Mouse (Mus musculus): Measurements from ENCODE around the gene Lrrc25.
A peak's percentile ranks its signal among the peaks of the same experiment; 100 is the strongest.

The Lrrc25 gene

DNA sequence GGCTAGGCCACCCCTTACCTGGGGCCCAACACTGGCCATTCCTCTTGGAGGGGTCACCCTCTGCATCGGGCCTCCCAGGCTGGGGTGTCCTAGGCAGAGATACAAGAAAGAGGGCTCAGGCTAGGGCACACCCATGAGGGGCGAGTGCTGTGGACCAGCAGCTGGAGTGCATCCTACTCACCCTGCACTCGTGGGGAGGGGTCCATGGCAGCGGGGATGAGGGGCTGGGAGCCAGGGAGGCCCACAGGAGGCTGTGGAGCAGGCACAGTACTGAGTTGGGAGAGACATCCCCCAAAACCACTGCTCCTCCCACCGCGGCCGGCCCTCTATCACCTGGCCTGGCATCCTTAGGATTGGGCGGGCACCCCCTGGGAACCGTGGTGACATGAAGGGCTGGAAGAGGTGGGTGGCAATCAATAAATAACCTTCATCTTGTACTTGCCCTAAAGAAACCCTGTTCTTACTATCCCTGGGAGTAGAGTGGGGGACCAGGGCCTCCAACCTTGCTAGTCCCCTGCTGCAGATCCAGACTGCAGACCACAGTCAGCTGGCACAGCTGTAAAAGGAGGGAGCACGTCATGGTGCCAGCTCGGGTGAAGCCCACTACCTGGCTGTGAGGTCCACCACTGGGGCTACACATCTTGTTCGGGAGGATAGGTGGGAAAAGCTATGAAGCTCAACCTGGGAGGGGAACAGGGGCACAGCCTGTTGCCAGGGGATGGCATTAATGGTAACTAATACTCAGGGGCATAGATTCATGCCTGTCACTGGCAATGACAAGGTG, 16.3 kb upstream of the Lrrc25 start:
- DNase-seq (ENCODE audit: low spot score), result no peak

DNA sequence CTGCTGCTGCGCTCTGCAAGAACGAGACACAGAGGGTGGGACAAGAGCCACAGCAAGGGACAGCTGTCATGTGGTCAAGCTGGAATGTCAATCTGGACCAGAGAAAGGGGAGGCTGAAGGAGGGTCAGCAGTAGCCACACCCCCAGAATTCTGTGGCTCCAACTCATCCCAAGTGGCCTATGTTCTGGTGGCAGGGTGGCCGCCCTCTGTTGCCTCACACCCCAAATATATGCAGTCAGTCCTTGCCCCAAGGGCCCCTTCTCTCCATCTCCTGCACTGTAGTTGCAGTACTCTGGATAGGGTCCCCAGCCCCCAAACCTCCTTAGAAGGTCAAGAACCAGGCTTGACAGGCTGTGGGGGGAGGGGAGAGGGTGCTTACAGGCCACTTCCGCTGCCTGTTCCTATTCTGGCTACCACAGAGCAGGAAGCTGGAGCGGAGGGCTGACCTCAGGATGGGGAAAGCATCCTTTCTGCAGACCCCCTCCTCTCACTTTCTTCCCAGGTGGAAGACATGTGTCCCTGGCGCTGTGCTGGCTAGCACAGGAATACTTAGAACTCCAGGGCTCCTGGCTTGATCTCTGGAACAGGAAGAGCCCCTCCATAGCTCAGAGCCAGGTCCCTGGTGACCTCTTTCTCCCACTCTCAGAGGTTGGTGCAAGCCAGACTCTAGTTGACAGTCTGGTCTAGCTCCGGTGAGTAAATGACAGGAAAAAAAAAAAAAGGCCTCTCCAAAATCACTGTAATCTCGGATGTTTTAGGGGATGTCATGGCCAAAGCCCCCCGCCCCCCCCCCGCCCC, 15.3 kb upstream of the Lrrc25 start:
- no peak for DNase-seq (ENCODE audit: low spot score)

DNA sequence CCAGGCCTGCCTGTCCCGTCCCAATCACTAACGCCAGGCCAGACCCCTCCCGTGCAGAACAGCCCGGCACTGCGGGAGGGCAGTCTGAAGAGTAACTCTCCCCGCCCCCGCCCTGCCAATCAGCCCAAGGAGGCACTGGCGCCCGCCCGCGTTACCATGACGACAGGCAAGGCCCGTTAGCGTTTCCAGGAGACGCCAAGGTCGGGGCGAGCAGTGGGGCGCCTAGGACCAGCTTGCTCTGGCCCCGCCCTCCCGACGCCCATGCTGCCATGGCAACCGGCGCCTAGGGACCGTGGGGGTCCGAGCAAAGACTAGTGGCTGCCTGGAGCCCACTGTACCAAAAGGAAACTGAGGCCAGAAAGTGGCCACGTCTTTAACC, 14.7 kb upstream of the Lrrc25 start:
- DNase-seq (ENCODE audit: low spot score), result peak; percentile 73

DNA sequence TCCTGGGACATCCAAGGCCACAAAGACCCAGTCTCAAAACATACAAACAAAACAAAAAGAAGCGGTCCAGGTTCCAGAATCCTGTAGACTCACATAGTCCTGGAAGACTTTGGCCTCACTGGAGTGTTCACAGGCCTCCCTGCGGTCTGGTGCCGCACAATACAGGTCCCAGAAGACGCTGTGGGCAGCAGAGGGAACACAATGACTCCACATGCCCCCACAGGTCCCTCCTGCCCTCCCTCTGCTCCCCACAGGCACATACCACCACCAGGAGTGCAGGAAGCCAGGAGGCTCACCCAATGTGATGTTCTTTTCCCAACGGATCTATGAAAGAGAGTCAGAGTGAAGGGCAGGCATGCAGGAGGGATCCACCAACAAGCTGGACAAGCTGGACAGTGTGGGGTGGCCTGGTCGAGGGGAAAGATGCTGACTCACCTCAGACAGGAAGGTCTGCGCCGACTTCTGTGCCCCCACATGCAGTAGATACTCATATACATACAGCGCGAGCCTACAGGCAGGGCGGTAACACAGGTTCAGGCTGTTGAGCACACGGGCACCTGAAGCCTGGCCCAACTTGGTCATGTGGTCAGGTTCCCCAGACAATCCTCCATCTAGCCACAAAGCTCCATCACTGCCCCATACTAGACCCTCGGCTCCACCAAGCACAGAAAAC, 13.7 kb upstream of the Lrrc25 start:
- no peak for DNase-seq (ENCODE audit: low spot score)

DNA sequence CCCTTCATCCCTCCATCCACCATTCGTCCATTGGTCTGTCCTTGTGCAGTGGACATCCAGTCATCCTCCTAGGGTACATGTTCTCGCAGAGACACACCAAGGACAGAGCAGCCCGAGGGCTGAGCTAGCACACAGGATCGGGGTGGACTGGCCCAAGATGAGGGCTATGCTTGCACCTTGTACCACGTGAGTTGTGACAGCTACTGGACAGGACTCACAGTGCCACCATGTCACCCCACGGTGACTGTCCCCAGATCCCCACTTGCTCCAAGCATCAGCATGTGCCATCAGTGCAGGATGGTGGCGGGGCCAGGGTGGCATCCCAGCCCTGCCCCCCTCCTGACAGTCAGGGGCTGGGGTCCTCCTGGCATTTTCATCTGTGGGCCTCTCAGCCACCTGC, 11.4 kb upstream of the Lrrc25 start:
- DNase-seq (ENCODE audit: low spot score), result no peak

DNA sequence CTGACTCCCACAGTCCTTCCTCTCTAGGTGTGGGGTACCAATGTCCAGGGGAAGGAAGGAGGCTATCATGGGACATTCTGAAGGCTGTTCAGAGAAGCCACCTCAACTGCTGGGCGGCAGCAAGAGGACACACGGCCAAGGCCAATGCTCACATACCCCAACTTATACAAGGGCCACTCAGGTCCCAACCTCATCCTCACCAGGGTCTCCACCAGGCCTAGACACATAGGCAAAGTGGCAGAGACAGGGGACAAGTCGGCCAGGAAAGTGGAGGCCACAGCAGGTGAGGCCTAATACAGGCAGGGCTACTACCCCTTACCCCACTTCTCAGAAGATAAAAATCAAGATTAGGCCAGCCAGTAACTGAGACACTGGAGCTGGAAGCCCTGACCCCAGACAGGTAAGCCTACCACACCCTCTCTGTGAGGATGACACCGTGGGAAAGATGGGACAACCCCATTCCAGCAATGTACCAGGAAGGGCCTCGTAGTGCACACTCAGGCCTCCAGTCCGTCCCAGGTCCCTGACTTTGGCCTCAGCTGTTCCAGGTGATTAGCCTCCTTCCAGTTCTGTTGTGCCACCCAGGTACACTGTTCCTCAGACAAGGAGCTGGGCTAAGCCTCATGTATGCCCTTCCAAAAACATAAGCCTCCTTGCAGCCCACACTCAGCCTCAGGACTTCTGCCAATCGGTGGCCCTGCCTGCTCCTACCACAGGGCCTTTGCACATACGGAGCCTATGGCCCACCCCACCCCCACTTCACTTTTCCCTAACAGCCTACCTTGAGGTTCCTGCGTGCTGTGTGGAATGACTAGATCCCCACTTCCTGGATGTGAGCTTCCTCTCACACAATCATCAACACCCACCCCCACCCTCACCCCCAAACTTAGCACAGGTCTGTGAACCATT, 9.8 kb upstream of the Lrrc25 start:
- DNase-seq (ENCODE audit: low spot score), result no peak

DNA sequence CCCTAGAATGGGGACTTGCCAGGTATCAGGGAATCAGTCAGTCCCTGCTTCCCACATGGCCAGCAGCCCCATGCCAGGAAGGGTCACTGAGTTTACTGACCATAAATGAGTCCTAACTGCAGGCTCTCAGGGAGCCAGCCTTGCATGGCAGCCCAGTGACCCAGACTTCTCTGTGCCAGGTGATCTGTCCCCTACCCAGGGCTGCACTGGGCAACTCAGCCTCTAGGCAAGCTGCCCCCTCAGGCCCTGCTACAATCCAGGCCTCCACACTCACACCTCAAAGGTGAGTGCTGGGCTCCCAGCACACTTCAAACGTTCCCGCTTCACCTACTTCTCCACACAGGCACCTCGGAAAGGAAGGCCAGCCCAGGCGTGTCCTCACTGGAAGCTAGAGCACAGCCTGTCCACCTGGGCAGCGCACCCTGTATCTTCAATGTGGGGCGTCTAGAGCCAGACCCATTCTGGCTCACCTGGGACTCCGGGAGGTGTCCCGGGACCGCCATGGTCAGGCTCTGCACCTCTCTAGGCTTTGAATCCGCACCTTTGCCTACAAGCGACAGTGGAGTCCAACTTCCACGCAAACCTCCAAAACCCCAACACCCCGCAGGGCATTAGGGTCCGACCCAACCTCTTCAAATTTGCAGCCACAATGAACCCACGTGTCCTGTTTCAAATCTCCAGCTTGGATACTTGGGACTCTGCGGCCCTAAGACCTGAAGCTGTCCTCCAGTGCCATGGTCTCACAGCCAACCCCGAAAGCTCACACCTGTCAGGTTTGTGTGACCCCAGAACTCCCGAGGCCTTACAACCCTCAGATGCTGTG, 9.0 kb upstream of the Lrrc25 start:
- DNase-seq (ENCODE audit: low spot score), result no peak

DNA sequence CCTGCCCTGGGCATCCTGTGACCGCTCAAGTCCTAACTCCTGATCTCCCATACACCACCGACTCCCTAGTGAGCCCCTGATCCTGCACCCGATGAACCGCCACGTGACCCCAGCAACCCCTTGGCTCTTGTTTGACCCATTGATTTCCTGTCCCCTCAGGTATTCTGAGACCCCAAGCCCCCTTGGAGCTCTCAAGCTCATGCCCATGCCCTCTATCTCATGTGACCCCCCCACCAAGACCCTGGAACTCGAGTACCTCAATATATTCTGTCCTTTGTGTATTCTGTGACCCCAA, 8.4 kb upstream of the Lrrc25 start:
- no peak for DNase-seq (ENCODE audit: low spot score)

DNA sequence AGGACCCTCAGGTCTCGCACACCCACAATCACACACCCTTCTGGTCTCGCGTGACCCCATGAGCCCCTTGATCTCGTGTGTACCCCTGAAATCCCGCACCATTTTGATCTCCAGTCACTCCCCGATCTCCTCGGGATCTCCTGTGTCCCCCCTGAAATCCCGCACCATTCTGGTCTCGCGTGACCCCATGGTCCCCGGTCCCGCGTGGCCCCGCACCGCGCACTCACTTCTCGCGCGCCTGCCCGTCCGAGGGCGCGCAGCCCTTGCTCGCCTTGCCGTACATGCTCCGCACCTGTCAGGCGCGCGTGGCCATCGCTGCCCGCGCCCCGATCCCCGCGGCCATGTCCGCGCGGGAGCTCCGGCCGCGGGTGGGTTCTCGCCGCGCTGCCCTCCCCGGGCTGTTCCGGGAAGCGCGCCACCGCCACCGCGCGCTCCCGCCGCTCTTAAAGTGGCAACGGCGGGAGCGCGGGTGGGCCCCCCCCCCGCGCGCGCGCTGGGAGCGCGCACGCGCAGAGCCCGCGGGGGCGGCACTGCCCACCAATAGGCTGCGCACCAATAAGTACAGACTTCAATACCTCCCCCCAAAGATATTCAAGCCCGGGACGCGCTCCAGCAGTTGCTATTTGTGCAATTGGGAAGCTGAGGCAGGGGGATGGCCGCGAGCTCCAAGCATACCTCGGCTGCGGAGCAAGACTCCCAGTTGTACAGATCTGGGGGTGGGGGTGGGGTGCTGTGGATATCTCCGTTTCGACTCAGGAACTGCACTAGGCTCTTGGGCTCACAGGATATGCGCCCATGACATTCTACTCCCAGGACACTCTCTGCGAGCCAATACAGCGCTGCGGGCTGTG, 7.8 kb upstream of the Lrrc25 start:
- no peak for DNase-seq (ENCODE audit: low spot score)

DNA sequence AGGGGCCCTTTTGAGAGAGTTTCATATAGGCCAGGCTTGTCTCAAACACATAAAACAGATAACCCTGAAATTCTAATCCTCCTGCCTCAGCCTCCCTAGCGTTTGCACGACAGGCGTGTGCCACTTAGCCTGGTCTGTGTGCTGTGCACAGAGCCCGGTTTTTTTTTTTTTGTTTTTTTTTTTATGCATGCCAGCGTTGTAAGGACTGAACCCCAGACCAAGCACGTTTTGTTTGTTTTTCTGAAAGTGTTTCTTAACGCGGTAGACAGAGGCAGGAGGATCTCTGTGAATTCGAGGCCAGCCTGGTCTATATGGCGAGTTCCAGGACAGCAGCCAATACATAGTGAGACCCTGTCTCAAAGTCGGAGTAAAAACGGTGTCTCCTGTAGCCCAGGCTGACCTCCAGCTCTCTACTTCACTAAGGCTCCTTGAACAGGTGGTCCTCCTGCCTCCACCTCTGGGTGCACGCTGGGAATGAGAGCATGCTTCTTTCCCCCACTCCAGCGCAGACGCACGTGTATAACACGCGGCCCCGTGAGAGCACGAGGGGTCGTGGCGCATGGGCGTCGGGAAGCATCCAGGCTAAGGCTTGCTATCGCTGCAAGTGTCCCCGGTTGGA, 7.1 kb upstream of the Lrrc25 start, which contains the start of gene Ssbp4:
Ssbp4 (minus strand) TSS at position 124 of the 619 bp plus-strand sequence.
- DNase-seq (ENCODE audit: low spot score), result no peak

DNA sequence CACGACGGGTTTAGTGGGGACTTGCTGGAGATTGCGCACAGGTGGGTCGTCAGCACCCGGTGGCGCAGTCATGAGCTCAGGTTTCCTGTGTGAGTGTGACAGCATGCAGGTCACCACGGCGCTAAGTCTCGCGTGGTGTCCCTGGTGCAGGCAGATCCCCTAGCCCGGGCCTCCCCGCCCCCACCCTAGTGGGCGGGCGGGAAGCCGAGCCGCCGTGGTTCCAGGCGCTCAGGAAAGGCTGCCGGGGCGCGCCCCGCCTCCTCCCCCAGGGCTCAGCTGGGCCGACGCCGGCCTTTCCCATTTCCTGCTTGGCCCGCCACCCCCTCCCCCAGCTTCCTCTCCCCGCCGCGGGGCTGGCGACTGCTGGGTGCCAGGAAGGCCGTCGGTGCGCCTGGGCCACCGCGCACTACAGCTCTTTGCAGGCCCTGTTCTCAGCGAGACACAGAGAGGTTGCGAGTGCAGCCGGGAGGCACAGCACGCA, 6.5 kb upstream of the Lrrc25 start:
- DNase-seq (ENCODE audit: low spot score), result peak; percentile 89

DNA sequence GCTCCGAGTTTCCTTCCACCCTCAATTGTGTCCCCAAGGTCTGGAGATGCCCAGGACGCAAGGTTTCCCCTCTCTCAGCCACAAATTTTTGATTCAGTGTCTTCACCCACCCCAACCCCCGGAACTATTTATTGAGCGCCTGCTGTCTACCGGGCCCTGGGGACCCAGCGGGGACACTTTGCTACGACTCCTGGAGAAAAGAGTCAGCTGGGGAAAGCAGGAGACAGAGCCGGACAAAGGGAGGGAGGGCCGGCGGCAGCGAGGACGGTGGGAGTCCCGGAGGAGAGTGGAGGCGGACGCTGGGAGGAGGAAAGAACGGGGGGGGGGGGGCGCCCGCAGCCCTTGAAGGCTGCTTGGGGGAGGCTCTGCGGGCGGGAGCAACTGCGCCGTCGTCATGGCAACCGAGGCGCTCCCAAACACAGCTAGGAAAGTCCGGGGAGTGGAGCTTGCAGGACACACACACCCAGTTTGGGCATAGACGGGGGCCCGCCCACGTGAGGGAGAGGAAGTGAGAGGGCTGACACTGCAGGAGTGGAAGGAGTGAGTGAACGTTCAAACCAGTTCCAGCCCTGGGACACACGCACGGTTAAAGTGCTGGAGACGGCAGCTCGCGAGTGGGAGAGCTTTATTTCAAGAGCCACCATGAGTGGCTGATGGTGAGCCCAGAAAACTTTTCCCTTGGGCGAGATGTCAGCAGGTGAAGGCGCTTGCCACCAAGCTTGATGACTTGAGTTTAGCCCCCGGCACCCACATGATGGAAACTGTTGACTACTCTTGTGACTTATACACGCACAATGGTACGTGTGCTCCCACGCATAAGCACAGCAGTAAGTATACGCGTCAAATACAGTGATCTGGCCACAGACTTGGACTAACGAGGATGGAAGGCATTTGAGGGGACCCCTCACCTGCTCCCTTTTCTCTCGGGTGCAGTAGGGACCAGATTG, 5.8 kb upstream of the Lrrc25 start:
- peak; percentile 92 for DNase-seq (ENCODE audit: low spot score)

DNA sequence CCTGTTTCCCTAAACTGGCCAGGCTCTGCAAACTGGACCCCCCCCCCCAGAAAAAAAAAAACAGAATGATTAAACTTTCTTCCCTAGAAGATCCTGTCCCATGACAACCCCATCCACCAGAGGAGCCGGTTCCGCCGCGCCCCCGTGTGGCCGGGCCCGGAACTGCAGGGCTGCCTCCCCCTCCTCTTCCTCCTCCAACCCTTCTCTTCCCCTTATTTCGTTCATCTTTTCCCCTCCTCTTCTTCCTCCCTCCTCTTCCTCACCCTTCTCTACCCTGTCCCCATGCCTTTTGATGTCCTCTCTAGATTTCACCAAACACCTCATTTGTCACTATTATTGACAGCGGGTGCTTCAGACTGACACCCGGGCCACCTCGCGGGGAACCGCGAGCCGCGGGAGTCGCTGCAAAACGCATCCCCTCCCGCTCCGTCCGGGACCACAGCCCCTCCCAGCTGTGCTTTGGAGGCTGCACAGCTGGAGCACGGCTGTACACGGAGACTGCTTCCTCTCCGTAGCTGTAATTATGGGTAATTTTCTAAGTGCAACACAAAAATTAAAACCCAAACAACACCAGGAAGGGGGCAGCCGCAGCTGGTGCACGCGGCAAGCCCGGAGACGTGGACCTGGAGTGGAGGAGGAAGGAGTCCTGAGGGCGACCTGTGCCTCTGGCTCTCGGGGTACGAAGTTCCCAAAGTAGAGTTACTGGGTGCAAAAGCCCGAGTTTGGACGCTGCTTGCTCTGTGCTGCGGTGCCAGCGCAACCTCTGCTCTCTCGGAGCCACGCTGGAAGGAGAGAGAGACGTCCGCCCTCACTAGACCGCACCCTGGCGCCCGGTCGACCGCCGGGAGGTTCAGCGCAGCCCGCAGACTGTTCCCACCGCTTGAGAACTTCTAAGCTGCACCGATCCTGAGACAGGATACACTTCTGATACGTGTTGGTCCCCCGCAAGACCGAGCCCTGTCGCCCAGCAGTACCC, 4.9 kb upstream of the Lrrc25 start:
- peak; percentile 86 for DNase-seq (ENCODE audit: low spot score)

DNA sequence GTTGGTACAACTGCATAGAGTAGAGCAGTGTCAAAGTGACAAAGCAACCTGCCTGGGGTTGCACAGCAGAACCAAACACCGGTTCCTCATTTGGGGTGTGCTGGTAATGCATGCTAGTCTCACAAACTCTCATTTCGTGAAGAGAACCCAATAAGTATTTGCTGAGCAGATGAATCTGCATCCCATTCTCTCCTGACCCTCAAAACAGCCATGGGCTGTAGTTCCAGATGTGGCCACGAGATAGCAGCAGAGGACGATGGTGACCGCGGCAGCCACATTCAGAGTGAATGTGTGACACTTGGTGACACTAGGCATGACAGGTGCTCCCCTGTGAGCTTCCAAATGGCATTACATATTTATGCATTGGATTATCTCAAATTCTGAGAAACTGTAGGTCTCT, 4.1 kb upstream of the Lrrc25 start:
- peak; percentile 88 for DNase-seq (ENCODE audit: low spot score)

DNA sequence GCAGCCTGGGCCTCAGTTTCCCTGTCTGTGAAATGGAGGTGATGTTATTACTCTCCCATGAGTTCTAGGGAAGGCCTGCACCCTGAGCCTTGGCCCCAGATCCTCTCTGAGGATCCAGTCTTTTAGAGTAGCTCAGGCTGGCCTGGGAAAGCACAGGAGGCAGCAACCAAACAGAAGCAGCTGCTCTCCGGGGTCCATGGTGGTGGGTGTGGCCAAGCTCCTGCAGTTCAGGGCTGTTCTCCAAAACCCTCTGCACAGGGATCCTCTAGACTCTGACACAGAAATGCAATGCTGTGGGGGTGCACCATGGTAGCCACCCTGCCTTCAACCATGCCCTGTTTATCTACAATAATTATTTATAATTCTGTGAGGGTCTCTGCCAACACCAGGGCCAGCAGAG, 2.2 kb upstream of the Lrrc25 start:
- DNase-seq (ENCODE audit: low spot score), result no peak

DNA sequence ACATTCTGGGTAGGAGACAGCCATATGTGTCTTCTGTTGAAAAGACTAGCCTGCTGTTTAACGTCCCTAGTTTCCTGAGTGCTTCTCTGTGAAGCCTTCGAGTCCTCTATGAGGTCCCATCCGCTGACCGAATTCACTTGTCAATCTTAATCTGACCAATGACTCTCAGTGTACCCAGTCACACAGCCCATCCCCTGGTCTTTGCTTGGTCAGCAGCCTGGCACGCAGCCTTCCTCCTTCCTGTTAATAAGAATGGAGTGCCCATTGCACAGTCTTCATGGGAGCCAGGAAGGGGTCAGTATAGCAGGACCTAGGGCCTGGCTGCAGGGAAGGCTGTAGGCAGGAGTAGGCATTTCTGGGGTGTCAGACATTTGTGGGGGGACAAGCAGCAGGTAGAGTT, 1.5 kb upstream of the Lrrc25 start:
- DNase-seq (ENCODE audit: low spot score), result no peak

DNA sequence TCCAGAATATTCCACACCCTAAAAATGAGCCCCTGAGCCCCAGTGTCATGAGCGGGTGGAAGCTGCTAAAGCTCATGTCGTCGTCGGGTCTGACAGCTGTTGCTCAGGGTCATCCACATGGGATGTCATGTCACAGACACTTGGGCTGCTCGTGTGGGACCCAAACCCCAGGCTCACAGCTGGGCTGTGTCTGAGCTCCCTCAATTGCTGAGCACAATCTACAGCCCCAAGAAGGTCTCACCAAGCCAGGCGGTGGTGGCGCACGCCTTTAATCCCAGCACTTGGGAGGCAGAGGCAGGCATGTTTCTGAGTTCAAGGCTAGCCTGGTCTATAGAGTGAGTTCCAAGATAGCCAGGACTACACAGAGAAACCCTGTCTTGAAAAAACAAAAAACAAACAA, 674 bp upstream of the Lrrc25 start:
- DNase-seq (ENCODE audit: low spot score), result no peak
